Mouse (Mus musculus): ENCODE results near the gene Med16. TPM values are rescaled to one million over a fixed set of nuclear protein-coding genes. Genes with fewer than 3 reads are reported as not detected.

The Med16 gene
- total and polyA plus RNA-seq, 3 experiments: 10.2 to 22.8 (median 12.1) TPM

GRCm38 (mm10) chr10:79927324-79928029 is 18.8 kb upstream of the Med16 start:
- Histone ChIP-seq H3K4me1 (ENCODE audit: control insufficient read depth in 1 of 2, insufficient read depth in 2 of 2) (peaks cover 9 to 61% of the 10 kb centered on the region in 2 experiments), H3K9ac (ENCODE audit: insufficient read depth, low read depth) (peak overlapping the region; percentile 98), H3K4me2 (ENCODE audit: insufficient read depth, low read depth, poor library complexity, severe bottlenecking) (0 out of 2 replicates have a peak overlapping the region, but pooled peaks have one; percentile 46), H3K4me3 (replicated peaks in 1 of 3; ENCODE audit: low read depth in 2 of 3, low read length in 2 of 3, poor library complexity in 1 of 3) (peak overlapping the region; percentile 72 to 96 (median 91)), H3K27me3 (replicated peaks) (no peaks in the 10 kb centered on the region), H3K27ac (ENCODE audit: insufficient read depth, low read depth) (peak overlapping the region; percentile 80), H3K36me3 (replicated peaks in 1 of 2; ENCODE audit: control insufficient read depth in 1 of 2, insufficient read depth in 1 of 2, low read length in 1 of 2) (peaks cover 19 to 28% of the 10 kb centered on the region in 2 experiments), H3K9me3 (replicated peaks; ENCODE audit: low read length) (no peaks in the 10 kb centered on the region), H3K79me2 (replicated peaks; ENCODE audit: control insufficient read depth, extremely low read depth, insufficient read depth, poor library complexity, severe bottlenecking) (peaks cover 56% of the 10 kb centered on the region)
- dilution Hi-C loops (cut with MboI; ENCODE audit: extremely low pct_ligation_motif_present, extremely low pct_unique_long_range_greater_than_20kb, low sequenced_read_pairs): no loop called here
- in situ Hi-C loops (cut with MboI; ENCODE audit: low pct_ligation_motif_present, low pct_unique_long_range_greater_than_20kb, low sequenced_read_pairs): loop anchor here (5.0 kb wide), 2 partner anchors 35 kb away; partner anchors contain the start of genes Cfd and Wdr18
- 0 out of 2 replicates have a peak, but pooled peaks have one; percentile 25 for TF ChIP-seq ETS1 (conservative IDR thresholded peaks at IDR 0.05; ENCODE audit: low read depth, low read length)
- peak; percentile 40; the same call in 1 of the 2 replicates for TF ChIP-seq MAX (IDR thresholded peaks at IDR 0.05; ENCODE audit: low read length)
- TF ChIP-seq IRF4 (IDR thresholded peaks at IDR 0.05; ENCODE audit: low read depth, low read length): no peak
- 0 out of 2 replicates have a peak, but pooled peaks have one; percentile 13 for TF ChIP-seq MAZ (IDR thresholded peaks at IDR 0.05; ENCODE audit: low read depth, low read length)
- no peak for TF ChIP-seq RCOR1 (conservative IDR thresholded peaks at IDR 0.05; ENCODE audit: low read depth, low read length)
- TF ChIP-seq USF1 (IDR thresholded peaks at IDR 0.05; ENCODE audit: low read depth, low read length): no peak
- no peak for TF ChIP-seq MEF2A (IDR thresholded peaks at IDR 0.05; ENCODE audit: borderline replicate concordance, low read depth, low read length)
- TF ChIP-seq CTCF (conservative IDR thresholded peaks at IDR 0.05 in 1 of 2, IDR thresholded peaks at IDR 0.05 in 1 of 2; ENCODE audit: low read depth in 2 of 2, low read length in 2 of 2): peak in 1 of 2 experiments; percentile 20; a peak in 2 of 4 replicates
- no peak; the same call in 1 of the 2 replicates for TF ChIP-seq UBTF (IDR thresholded peaks at IDR 0.05; ENCODE audit: low read depth, low read length)
- TF ChIP-seq GABPA (IDR thresholded peaks at IDR 0.05; ENCODE audit: insufficient replicate concordance, low read depth, low read length): no peak
- TF ChIP-seq EP300 (IDR thresholded peaks at IDR 0.05; ENCODE audit: low read length): no peak
- peak; percentile 43; the same call in 1 of the 2 replicates for TF ChIP-seq ELF1 (IDR thresholded peaks at IDR 0.05; ENCODE audit: low read depth, low read length)
- TF ChIP-seq ZMIZ1 (IDR thresholded peaks at IDR 0.05; ENCODE audit: low read depth, low read length): peak; percentile 50; the same call in 1 of the 2 replicates
- no peak; the same call in 1 of the 2 replicates for TF ChIP-seq RAD21 (IDR thresholded peaks at IDR 0.05; ENCODE audit: low read depth, low read length)
- TF ChIP-seq SIN3A (IDR thresholded peaks at IDR 0.05; ENCODE audit: low read length): no peak
- TF ChIP-seq TCF12 (IDR thresholded peaks at IDR 0.05; ENCODE audit: low read depth, low read length): peak; percentile 11; the same call in 1 of the 2 replicates
- TF ChIP-seq ZKSCAN1 (IDR thresholded peaks at IDR 0.05; ENCODE audit: borderline replicate concordance, low read depth, low read length): no peak
- TF ChIP-seq PAX5 (IDR thresholded peaks at IDR 0.05; ENCODE audit: low read length): no peak
- no peak for TF ChIP-seq BHLHE40 (IDR thresholded peaks at IDR 0.05; ENCODE audit: low read depth, low read length)
- TF ChIP-seq MXI1 (IDR thresholded peaks at IDR 0.05; ENCODE audit: low read depth, low read length): no peak; the same call in 1 of the 2 replicates
- no peak; the same call in 1 of the 2 replicates for TF ChIP-seq CHD1 (IDR thresholded peaks at IDR 0.05; ENCODE audit: low read depth, low read length)
- 0 out of 2 replicates have a peak, but pooled peaks have one; percentile 38 for TF ChIP-seq MYC (IDR thresholded peaks at IDR 0.05; ENCODE audit: low read depth, low read length)
- peak; percentile 50 for TF ChIP-seq NELFE (IDR thresholded peaks at IDR 0.05; ENCODE audit: low read depth, low read length)
- TF ChIP-seq JUND (conservative IDR thresholded peaks at IDR 0.05; ENCODE audit: low read depth, low read length): no peak
- TF ChIP-seq TBP (conservative IDR thresholded peaks at IDR 0.05; ENCODE audit: low read depth, low read length): 0 out of 2 replicates have a peak, but pooled peaks have one; percentile 14
- no peak for TF ChIP-seq USF2 (conservative IDR thresholded peaks at IDR 0.05; ENCODE audit: low read depth, low read length)
- TF ChIP-seq NRF1 (IDR thresholded peaks at IDR 0.05; ENCODE audit: low read depth, low read length): peak; percentile 69
- no peak for TF ChIP-seq CHD2 (IDR thresholded peaks at IDR 0.05; ENCODE audit: low read length)
- no peak; the same call in 1 of the 2 replicates for TF ChIP-seq HCFC1 (IDR thresholded peaks at IDR 0.05; ENCODE audit: low read depth, low read length)
- no peak for TF ChIP-seq JUN (IDR thresholded peaks at IDR 0.05; ENCODE audit: insufficient read depth, low read depth, low read length)
- TF ChIP-seq POLR2A (IDR thresholded peaks at IDR 0.05; ENCODE audit: low read depth, low read length): peak; percentile 45; the same call in 1 of the 2 replicates
- TF ChIP-seq E2F4 (IDR thresholded peaks at IDR 0.05; ENCODE audit: insufficient replicate concordance, low read depth, low read length): no peak
- no peak for TF ChIP-seq ZC3H11A (IDR thresholded peaks at IDR 0.05; ENCODE audit: low read depth, low read length)
- TF ChIP-seq POLR2AphosphoS2 (IDR thresholded peaks at IDR 0.05; ENCODE audit: low read depth, low read length): no peak; the same call in 1 of the 2 replicates
- DNase-seq (ENCODE audit: extremely low read depth): peak; percentile 55
